Mouse (Mus musculus): ENCODE data around the gene 2700097O09Rik. TPM values are rescaled to one million over a fixed set of nuclear protein-coding genes. Genes with fewer than 3 reads are reported as not detected.
"Not testable (repeated sequence)": the region's sequence is repeated elsewhere in the genome, so short reads cannot be mapped to it uniquely, and the experiment has no call there.

Gene 2700097O09Rik
- 41.9 and 43.2 TPM in 2 replicates for polyA plus RNA-seq (2015; fragmentation: Nextera tagmentation; extraction: Ambion mirVana)

GRCm38 (mm10) chr12:55079726-55080600, at the start of gene 2700097O09Rik, which contains the start of gene Srp54a:
Gene 2700097O09Rik (minus strand): TSS chr12:55080110.
Gene Srp54a (plus strand): TSS chr12:55080262.
- Histone ChIP-seq H3K4me2 (peak within 1 kb of the TSS; percentile 63), H3K27ac (peak within 1 kb of the TSS; percentile 90), H3K9ac (peak within 1 kb of the TSS; percentile 81), H3K4me3 (peak within 1 kb of the TSS; percentile 68)
- not testable (repeated sequence) for H3K27me3 ChIP-seq, H3K9me3 ChIP-seq, H3K4me1 ChIP-seq, H3K36me3 ChIP-seq
- peak; percentile 98 for ATAC-seq (ENCODE audit: insufficient number of reproducible peaks, insufficient read depth, low FRiP score, low TSS enrichment, low read depth)
- WGBS: under 1% methylated on average over 60 of the region's 60 CpGs

- ATAC-seq (ENCODE audit: insufficient number of reproducible peaks, insufficient read depth, low FRiP score, low TSS enrichment, low read depth); H3K9ac ChIP-seq; H3K4me1 ChIP-seq; H3K36me3 ChIP-seq; H3K9me3 ChIP-seq; H3K27me3 ChIP-seq; H3K4me2 ChIP-seq; H3K4me3 ChIP-seq; H3K27ac ChIP-seq: not testable (repeated sequence)
- WGBS: no CpG with 5 or more reads among the region's 18 CpGs
These were observed 44.8 kb upstream of the 2700097O09Rik start for GRCm38 (mm10) chr12:55124731-55125130.

GRCm38 (mm10) chr12:55124242-55124641, 44.3 kb upstream of the 2700097O09Rik start, which contains the start of gene Fam177a:
Gene Fam177a (plus strand): TSS chr12:55124469.
- H3K27me3 ChIP-seq, H3K4me1 ChIP-seq, H3K27ac ChIP-seq, H3K4me3 ChIP-seq, H3K9me3 ChIP-seq, H3K36me3 ChIP-seq, H3K4me2 ChIP-seq, H3K9ac ChIP-seq: not testable (repeated sequence)
- WGBS: no CpG with 5 or more reads among the region's 40 CpGs
- peak; percentile 93 for ATAC-seq (ENCODE audit: insufficient number of reproducible peaks, insufficient read depth, low FRiP score, low TSS enrichment, low read depth)

- not testable (repeated sequence) for H3K36me3 ChIP-seq; H3K9me3 ChIP-seq; H3K9ac ChIP-seq; ATAC-seq (ENCODE audit: insufficient number of reproducible peaks, insufficient read depth, low FRiP score, low TSS enrichment, low read depth); H3K27ac ChIP-seq; H3K4me1 ChIP-seq; H3K27me3 ChIP-seq; H3K4me2 ChIP-seq; H3K4me3 ChIP-seq
- no CpG with 5 or more reads among the region's 7 CpGs for WGBS
These were observed 32.7 kb upstream of the 2700097O09Rik start for GRCm38 (mm10) chr12:55112616-55113015.

- not testable (repeated sequence) for H3K9me3 ChIP-seq; H3K4me3 ChIP-seq; ATAC-seq (ENCODE audit: insufficient number of reproducible peaks, insufficient read depth, low FRiP score, low TSS enrichment, low read depth); H3K4me1 ChIP-seq; H3K27me3 ChIP-seq; H3K36me3 ChIP-seq; H3K4me2 ChIP-seq; H3K27ac ChIP-seq; H3K9ac ChIP-seq
- WGBS: 83% methylated on average over 2 of the region's 7 CpGs
These were observed 12.2 kb upstream of the 2700097O09Rik start for GRCm38 (mm10) chr12:55092127-55092526.

- Histone ChIP-seq H3K4me3 (peak overlapping the region; percentile 68), H3K4me2 (peak overlapping the region; percentile 54), H3K27ac (peak overlapping the region; percentile 90), H3K9ac (peak overlapping the region; percentile 81)
- not testable (repeated sequence) for H3K27me3 ChIP-seq, H3K9me3 ChIP-seq, H3K36me3 ChIP-seq, H3K4me1 ChIP-seq
- peak; percentile 59 for ATAC-seq (ENCODE audit: insufficient number of reproducible peaks, insufficient read depth, low FRiP score, low TSS enrichment, low read depth)
- WGBS: under 1% methylated on average over 25 of the region's 25 CpGs
These were observed 662 bp upstream of the 2700097O09Rik start for GRCm38 (mm10) chr12:55080601-55080942.

GRCm38 (mm10) chr12:55078706-55079105, 1.2 kb downstream of the 2700097O09Rik start:
- H3K27me3 ChIP-seq; ATAC-seq (ENCODE audit: insufficient number of reproducible peaks, insufficient read depth, low FRiP score, low TSS enrichment, low read depth); H3K9me3 ChIP-seq; H3K36me3 ChIP-seq; H3K4me1 ChIP-seq; H3K27ac ChIP-seq; H3K9ac ChIP-seq: not testable (repeated sequence)
- Histone ChIP-seq H3K4me2 (peak overlapping the region; percentile 63), H3K4me3 (peak overlapping the region; percentile 4; the same call in 1 of the 2 replicates)
- WGBS: 45% methylated on average over 2 of the region's 2 CpGs

- Histone ChIP-seq H3K27ac (no peak overlapping the region), H3K9ac (no peak overlapping the region), H3K36me3 (no peaks in the 10 kb centered on the region), H3K27me3 (no peaks in the 10 kb centered on the region), H3K4me1 (0 out of 2 replicates have a peak, but pooled peaks cover 3% of the 10 kb centered on the region), H3K4me3 (no peak overlapping the region), H3K9me3 (no peaks in the 10 kb centered on the region), H3K4me2 (no peak overlapping the region)
- no peak for ATAC-seq (ENCODE audit: insufficient number of reproducible peaks, insufficient read depth, low FRiP score, low TSS enrichment, low read depth)
- WGBS: 97% methylated on average over 2 of the region's 2 CpGs
These were observed 4.6 kb downstream of the 2700097O09Rik start for GRCm38 (mm10) chr12:55075296-55075695.

- no peak overlapping the region for H3K4me2 ChIP-seq
- H3K4me1 ChIP-seq: 0 out of 2 replicates have a peak, but pooled peaks cover 3% of the 10 kb centered on the region
- no peak overlapping the region for H3K9ac ChIP-seq
- 95% methylated on average over 7 of the region's 7 CpGs for WGBS
- no peaks in the 10 kb centered on the region for H3K36me3 ChIP-seq
- H3K4me3 ChIP-seq: no peak overlapping the region
- H3K27ac ChIP-seq: no peak overlapping the region
- ATAC-seq (ENCODE audit: insufficient number of reproducible peaks, insufficient read depth, low FRiP score, low TSS enrichment, low read depth): no peak
- H3K9me3 ChIP-seq: no peaks in the 10 kb centered on the region
- H3K27me3 ChIP-seq: no peaks in the 10 kb centered on the region
These were observed 6.2 kb downstream of the 2700097O09Rik start for GRCm38 (mm10) chr12:55073686-55074085.

GRCm38 (mm10) chr12:55072495-55072894, 7.4 kb downstream of the 2700097O09Rik start:
- Histone ChIP-seq H3K27me3 (no peaks in the 10 kb centered on the region), H3K4me2 (no peak overlapping the region), H3K36me3 (peaks cover 4% of the 10 kb centered on the region; the same call in 1 of the 2 replicates), H3K9me3 (no peaks in the 10 kb centered on the region), H3K4me1 (0 out of 2 replicates have a peak, but pooled peaks cover 3% of the 10 kb centered on the region), H3K4me3 (no peak overlapping the region), H3K27ac (no peak overlapping the region), H3K9ac (no peak overlapping the region)
- no peak for ATAC-seq (ENCODE audit: insufficient number of reproducible peaks, insufficient read depth, low FRiP score, low TSS enrichment, low read depth)
- WGBS: 59% methylated on average over 4 of the region's 4 CpGs

GRCm38 (mm10) chr12:55062141-55062540, 17.8 kb downstream of the 2700097O09Rik start:
- WGBS: 85% methylated on average over 1 of the region's 1 CpGs
- no peak for ATAC-seq (ENCODE audit: insufficient number of reproducible peaks, insufficient read depth, low FRiP score, low TSS enrichment, low read depth)
- Histone ChIP-seq H3K9me3 (no peaks in the 10 kb centered on the region), H3K27ac (no peak overlapping the region), H3K27me3 (no peaks in the 10 kb centered on the region), H3K36me3 (peaks cover 13% of the 10 kb centered on the region), H3K4me3 (no peak overlapping the region), H3K4me2 (no peak overlapping the region), H3K4me1 (no peaks in the 10 kb centered on the region), H3K9ac (no peak overlapping the region)

GRCm38 (mm10) chr12:55061006-55061405, 18.9 kb downstream of the 2700097O09Rik start:
- no peaks in the 10 kb centered on the region for H3K4me1 ChIP-seq

More at GRCm38 (mm10) chr12:55061006-55061405, 18.9 kb downstream of the 2700097O09Rik start:
- Histone ChIP-seq H3K9me3 (no peaks in the 10 kb centered on the region), H3K9ac (no peak overlapping the region), H3K36me3 (peaks cover 21% of the 10 kb centered on the region), H3K27me3 (no peaks in the 10 kb centered on the region), H3K4me3 (no peak overlapping the region), H3K4me2 (no peak overlapping the region), H3K27ac (no peak overlapping the region)
- WGBS: 66% methylated on average over 10 of the region's 10 CpGs
- no peak for ATAC-seq (ENCODE audit: insufficient number of reproducible peaks, insufficient read depth, low FRiP score, low TSS enrichment, low read depth)

Data from embryonic facial prominence, embryonic 13.5 days (tissue).